Mouse (Mus musculus): Measurements from ENCODE around the gene Eif4g1.

DNA sequence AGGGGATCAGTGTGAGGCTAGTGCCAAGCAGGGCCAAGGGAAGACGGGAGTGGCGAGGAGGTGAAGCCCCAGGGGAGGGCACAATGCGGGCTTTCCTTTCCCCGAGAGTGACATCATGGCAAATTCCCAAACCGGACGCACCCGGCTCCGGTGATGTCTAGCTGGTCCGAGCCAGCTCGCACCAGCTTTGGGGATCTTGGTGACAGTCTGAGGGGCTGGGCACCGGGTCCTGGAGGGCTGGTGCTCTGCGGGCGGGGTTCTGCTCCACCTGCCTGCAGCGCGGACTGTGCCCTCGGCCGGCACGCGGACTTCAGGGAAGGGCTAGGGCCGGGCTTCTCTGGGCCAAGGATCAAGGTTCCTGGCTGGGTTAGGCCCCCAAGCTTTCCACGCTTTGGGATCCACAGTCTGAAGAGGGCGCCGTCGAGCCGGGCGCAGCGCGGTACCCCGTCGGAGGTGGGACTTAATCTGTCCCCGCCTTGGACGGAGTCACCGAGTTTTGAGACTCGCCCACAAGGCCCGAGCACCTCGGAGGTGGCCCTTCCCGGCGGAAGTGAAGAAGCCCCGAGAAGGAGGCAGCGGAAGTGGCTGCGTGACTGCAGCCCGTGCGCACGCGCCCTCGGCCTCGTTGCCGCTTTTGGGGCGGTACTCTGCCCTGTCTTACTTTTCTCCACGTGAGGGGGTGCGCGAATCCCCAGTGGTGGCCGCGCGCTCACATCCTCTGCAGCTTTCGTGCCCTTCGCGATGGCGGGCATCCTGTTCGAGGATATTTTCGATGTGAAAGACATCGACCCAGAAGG, 49.3 kb downstream of the Eif4g1 start, which contains the start of the genes Polr2h and Clcn2:
- TF ChIP-seq CTCF (IDR thresholded peaks at IDR 0.05; ENCODE audit: insufficient read depth, low read depth, low read length) = peak; percentile 63; the same call in 1 of the 2 replicates
- peak; percentile 60; the same call in 1 of the 2 replicates for TF ChIP-seq POLR2A (IDR thresholded peaks at IDR 0.05; ENCODE audit: insufficient read depth, low read depth, low read length)
